Mouse (Mus musculus): ENCODE measurements around the gene Fyn. TPM values are rescaled to one million over a fixed set of nuclear protein-coding genes. Genes with fewer than 3 reads are reported as not detected.
A peak's percentile ranks its signal among the peaks of the same experiment; 100 is the strongest.

Fyn gene
- polyA plus RNA-seq, 1 experiment from 2014 or later: 61.4 TPM

DNA sequence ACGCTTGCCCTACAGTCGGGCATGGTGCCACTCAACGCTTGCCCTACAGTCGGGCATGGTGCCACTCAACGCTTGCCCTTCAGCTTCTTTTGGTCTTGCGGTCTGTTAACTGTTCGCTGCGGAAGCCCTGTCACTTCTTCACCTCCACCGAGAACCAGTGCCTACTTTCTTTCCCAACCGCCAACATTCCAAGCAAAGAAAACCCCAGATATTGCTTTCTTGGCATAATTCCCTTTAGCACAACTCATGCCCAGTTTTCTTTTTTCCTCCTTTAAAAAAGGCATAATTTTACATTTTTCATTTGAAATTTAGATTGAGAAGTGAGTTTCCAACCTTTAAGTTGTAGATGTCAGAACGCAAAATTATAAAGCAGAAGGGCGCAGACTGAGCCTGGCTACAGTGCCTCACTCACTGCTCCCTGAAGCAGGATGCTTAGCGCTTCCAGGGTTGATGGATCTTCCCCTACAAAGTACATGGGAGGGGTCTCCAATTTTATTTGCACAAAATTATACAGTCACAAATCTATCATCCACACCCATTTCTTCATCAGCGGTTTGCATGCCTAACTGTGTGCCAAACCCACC, 18.8 kb upstream of the Fyn start:
- Histone ChIP-seq H3K36me3 (ENCODE audit: poor library complexity, severe bottlenecking) (no peaks in the 10 kb centered on the region), H3K4me2 (no peak overlapping the region), H3K9me3 (replicated peaks) (no peaks in the 10 kb centered on the region), H3K4me1 (no peaks in the 10 kb centered on the region; the same call in 1 of the 2 replicates), H3K27me3 (no peaks in the 10 kb centered on the region), H3K9ac (no peak overlapping the region), H3K27ac (no peak overlapping the region), H3K4me3 (no peak overlapping the region)
- ATAC-seq: no peak
- WGBS: 95% methylated on average over 14 of the region's 14 CpGs

DNA sequence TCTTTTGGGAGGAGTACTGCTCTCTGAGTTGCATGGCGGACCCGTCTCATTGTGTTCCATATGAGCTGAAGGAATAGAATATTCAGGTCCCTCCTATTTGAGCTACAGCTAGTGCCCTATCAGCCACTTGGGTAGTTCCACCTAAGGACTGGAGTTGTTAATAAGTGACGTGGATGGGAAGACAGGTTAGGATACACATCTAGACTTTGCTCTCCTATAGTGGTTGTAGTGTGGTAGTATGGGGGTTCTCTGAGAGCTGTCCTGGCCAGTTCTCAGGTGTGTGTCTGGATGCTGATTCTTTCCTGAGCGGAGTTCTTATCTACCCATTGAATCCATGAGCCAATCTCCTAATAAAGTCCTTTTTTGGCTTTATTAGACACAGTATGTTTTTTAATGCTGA, 4.5 kb upstream of the Fyn start:
- no peak overlapping the region for H3K4me3 ChIP-seq
- no peak for ATAC-seq
- no peaks in the 10 kb centered on the region for H3K36me3 ChIP-seq (ENCODE audit: poor library complexity, severe bottlenecking)
- H3K4me1 ChIP-seq: peaks cover 9% of the 10 kb centered on the region
- no peaks in the 10 kb centered on the region for H3K27me3 ChIP-seq
- H3K9ac ChIP-seq: no peak overlapping the region
- H3K9me3 ChIP-seq (replicated peaks): no peaks in the 10 kb centered on the region
- WGBS: 94% methylated on average over 4 of the region's 4 CpGs
- no peak overlapping the region for H3K27ac ChIP-seq
- no peak overlapping the region for H3K4me2 ChIP-seq

DNA sequence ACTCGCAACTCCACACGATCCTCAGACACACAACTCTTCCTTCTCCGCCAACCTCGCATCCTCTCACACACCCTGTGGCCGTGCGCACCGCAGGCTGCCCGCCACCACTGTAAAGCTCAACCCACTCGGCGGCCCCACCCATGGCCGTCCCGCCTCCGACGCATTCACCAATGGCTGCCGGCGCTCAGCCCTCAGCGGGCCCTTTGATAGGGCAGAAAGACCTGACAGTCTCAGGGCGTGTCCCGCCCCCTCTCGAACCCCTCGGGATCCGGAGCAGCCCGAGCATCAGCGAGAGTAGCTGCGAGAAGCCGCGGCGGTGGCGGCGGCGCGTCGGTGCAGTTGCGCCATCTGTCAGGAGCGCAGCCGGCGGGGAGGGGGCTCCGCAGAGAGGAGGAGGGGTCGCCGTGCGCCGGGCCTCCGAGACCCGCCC, 862 bp downstream of the Fyn start:
- Histone ChIP-seq H3K4me3 (peak overlapping the region; percentile 99), H3K27ac (peak overlapping the region; percentile 98), H3K9ac (peak overlapping the region; percentile 100), H3K36me3 (ENCODE audit: poor library complexity, severe bottlenecking) (no peaks in the 10 kb centered on the region), H3K4me1 (peaks cover 45% of the 10 kb centered on the region), H3K4me2 (peak overlapping the region; percentile 79), H3K9me3 (replicated peaks) (no peaks in the 10 kb centered on the region), H3K27me3 (no peaks in the 10 kb centered on the region)
- under 1% methylated on average over 36 of the region's 44 CpGs for WGBS
- ATAC-seq: peak; percentile 99

DNA sequence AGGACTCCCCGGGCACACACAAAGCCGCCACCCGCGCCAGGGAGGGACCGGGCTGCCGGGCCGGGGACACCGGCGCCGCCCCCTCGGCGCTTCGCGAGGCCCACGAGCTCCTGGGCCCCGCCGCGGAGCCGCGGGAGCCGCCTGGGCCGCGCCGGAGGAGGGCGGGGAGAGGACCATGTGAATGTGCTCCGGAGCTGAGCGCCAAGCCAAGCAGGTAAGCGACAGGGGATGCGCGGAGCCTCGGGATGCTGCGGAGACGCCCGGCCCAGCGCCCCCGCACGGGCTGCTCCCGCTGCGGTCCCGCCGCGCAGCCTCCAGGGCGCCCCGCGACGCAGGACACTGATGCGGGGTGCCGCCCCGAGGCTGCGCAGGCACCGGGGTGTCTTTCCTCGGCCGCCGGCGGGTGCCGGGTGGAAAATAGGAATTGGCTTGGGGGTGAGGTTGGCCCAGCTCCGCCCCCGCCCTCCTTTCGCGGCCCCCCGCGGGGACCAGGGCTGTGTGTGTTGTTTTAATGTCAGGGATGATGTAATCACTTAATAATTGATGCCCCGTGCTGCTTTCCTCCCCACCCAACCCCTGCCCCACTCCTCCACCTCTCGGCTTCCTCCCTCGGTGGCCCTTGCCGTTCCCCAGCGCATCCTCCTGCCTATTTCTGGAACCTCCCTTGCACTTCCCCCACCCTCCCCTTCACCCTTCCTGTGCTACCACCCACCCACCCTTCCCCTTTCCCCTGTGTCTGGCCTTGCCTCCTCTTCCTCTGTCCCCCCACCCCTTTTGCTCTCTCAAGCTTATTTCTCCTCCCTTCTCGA, 1.5 kb downstream of the Fyn start:
- Histone ChIP-seq H3K9me3 (replicated peaks) (no peaks in the 10 kb centered on the region), H3K4me2 (peak overlapping the region; percentile 79), H3K4me1 (peaks cover 49% of the 10 kb centered on the region), H3K27ac (peak overlapping the region; percentile 98), H3K27me3 (no peaks in the 10 kb centered on the region), H3K4me3 (peak overlapping the region; percentile 99), H3K36me3 (ENCODE audit: poor library complexity, severe bottlenecking) (no peaks in the 10 kb centered on the region), H3K9ac (peak overlapping the region; percentile 100)
- 0% methylated on average over 31 of the region's 68 CpGs for WGBS
- ATAC-seq: peak; percentile 57

DNA sequence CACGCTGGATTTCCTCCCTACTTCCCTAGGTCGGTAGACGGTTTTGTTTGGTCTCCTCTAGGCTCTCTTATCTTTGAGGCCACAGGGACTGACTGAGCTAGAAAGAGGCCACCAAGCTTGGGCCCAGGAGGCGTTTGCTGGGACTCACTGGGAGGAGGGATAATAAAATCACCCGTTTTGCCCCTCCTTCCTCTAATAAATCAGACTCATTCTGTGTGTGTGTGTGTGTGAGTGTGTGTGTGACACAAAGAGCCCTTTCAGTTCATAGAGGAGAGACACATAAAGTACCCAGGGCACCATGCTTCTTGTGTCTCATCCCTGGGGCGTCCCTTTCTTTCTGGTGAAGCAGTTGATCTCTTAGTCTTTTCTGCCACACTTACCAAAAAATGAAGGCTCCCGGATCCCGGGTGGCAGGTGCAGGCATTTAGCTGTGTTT, 2.1 kb downstream of the Fyn start:
- no peaks in the 10 kb centered on the region for H3K27me3 ChIP-seq
- no peak; the same call in 1 of the 2 replicates for ATAC-seq
- H3K4me3 ChIP-seq: peak overlapping the region; percentile 99
- H3K4me2 ChIP-seq: peak overlapping the region; percentile 79
- H3K36me3 ChIP-seq (ENCODE audit: poor library complexity, severe bottlenecking): no peaks in the 10 kb centered on the region
- peaks cover 49% of the 10 kb centered on the region for H3K4me1 ChIP-seq
- H3K27ac ChIP-seq: peak overlapping the region; percentile 98
- H3K9me3 ChIP-seq (replicated peaks): no peaks in the 10 kb centered on the region
- H3K9ac ChIP-seq: peak overlapping the region; percentile 100
- WGBS: 2% methylated on average over 8 of the region's 8 CpGs

DNA sequence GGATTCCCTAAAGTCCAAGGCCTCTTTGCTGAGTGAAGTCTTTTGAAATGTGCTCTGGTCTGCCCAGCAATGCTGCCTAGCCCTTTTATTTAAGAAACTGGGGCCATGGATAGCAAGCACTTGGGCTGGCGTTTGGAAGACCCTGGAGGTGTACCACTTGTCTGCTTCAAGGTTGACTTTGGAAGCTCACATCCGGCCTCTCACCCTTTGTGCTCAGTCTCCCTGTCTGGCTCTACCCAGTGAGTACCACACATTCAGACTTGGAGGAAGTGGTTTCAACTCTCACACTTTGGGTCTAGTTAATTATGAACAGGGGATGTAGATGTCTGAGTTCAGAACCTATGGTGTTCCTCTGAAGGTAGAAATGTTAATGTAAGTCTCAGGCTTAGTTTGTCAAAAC, 2.8 kb downstream of the Fyn start:
- no peaks in the 10 kb centered on the region for H3K27me3 ChIP-seq
- peak overlapping the region; percentile 99 for H3K4me3 ChIP-seq
- H3K27ac ChIP-seq: peak overlapping the region; percentile 98
- H3K9ac ChIP-seq: peak overlapping the region; percentile 100
- WGBS: 46% methylated on average over 2 of the region's 2 CpGs
- H3K4me1 ChIP-seq: peaks cover 56% of the 10 kb centered on the region
- no peaks in the 10 kb centered on the region for H3K9me3 ChIP-seq (replicated peaks)
- no peak for ATAC-seq
- no peaks in the 10 kb centered on the region for H3K36me3 ChIP-seq (ENCODE audit: poor library complexity, severe bottlenecking)
- H3K4me2 ChIP-seq: peak overlapping the region; percentile 79

DNA sequence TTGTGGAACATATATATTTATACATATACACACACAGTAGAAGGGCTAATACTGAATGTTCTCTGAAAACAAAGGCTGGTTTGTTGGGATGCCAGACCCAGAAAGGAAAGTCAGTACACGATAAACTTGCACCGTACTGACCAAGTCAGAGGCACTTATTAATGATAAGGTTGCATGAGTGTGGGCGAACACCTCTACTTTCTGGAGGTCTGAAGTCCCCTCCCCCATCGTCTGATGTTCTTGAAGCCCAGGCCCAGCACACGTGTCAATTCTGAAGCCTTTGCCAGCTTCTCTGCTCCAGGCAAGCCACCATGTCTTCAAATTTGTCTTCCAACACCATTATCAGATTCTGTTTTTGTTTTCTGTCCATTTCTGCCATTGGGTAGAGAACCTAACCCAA, 3.3 kb downstream of the Fyn start:
- H3K36me3 ChIP-seq (ENCODE audit: poor library complexity, severe bottlenecking): no peaks in the 10 kb centered on the region
- no peaks in the 10 kb centered on the region for H3K27me3 ChIP-seq
- H3K9me3 ChIP-seq (replicated peaks): no peaks in the 10 kb centered on the region
- 91% methylated on average over 5 of the region's 5 CpGs for WGBS
- peak overlapping the region; percentile 99 for H3K4me3 ChIP-seq
- peaks cover 61% of the 10 kb centered on the region for H3K4me1 ChIP-seq
- peak overlapping the region; percentile 79 for H3K4me2 ChIP-seq
- H3K27ac ChIP-seq: no peak overlapping the region
- H3K9ac ChIP-seq: no peak overlapping the region
- ATAC-seq: no peak

DNA sequence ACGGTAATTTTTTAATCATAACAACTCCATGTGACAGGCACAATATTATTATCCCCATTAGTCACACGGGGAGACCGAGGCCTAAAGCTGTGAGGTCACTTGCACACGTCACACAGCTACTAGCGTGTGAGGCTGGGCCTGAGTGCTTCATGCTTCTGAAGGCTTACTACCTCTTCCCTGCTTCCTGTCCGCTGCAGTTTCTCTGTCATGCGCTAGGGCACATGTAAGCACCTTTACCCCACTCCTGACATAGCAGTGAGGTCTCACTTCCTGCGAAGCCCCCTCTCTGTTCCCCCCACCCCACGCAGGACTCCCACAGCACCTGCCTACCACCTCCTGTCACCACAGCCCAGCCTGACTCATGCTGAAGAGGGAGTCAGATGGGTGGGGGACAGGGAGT, 8.0 kb downstream of the Fyn start:
- no peak overlapping the region for H3K4me3 ChIP-seq
- ATAC-seq: no peak
- no peaks in the 10 kb centered on the region for H3K9me3 ChIP-seq (replicated peaks)
- H3K27ac ChIP-seq: no peak overlapping the region
- H3K36me3 ChIP-seq (ENCODE audit: poor library complexity, severe bottlenecking): no peaks in the 10 kb centered on the region
- H3K4me2 ChIP-seq: no peak overlapping the region
- WGBS: 83% methylated on average over 9 of the region's 9 CpGs
- peaks cover 69% of the 10 kb centered on the region for H3K4me1 ChIP-seq
- no peaks in the 10 kb centered on the region for H3K27me3 ChIP-seq
- no peak overlapping the region for H3K9ac ChIP-seq

DNA sequence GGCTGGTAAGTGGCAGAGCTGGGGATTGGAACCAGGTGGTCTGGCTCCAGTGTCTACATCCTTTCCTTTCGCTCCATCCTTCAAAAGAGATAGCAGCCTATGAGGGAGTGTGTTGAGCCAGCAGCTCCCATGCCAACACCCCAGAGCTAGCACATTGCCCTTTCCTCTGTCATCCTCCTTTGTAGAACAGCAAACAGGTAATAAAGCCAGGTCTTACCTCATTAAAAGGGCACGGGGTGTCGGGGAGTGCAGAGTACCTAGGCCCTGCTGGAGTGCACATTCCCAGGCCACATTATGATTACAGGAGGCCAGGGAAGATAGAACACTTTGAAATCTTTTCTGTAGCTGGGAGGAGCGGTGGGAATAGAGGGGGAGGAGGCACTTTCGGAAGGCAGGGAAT, 8.6 kb downstream of the Fyn start:
- no peak overlapping the region for H3K9ac ChIP-seq
- no peak for ATAC-seq
- no peaks in the 10 kb centered on the region for H3K27me3 ChIP-seq
- no peak overlapping the region for H3K4me3 ChIP-seq
- peaks cover 64% of the 10 kb centered on the region for H3K4me1 ChIP-seq
- H3K27ac ChIP-seq: no peak overlapping the region
- no peaks in the 10 kb centered on the region for H3K9me3 ChIP-seq (replicated peaks)
- WGBS: 82% methylated on average over 5 of the region's 5 CpGs
- H3K4me2 ChIP-seq: no peak overlapping the region
- H3K36me3 ChIP-seq (ENCODE audit: poor library complexity, severe bottlenecking): no peaks in the 10 kb centered on the region

DNA sequence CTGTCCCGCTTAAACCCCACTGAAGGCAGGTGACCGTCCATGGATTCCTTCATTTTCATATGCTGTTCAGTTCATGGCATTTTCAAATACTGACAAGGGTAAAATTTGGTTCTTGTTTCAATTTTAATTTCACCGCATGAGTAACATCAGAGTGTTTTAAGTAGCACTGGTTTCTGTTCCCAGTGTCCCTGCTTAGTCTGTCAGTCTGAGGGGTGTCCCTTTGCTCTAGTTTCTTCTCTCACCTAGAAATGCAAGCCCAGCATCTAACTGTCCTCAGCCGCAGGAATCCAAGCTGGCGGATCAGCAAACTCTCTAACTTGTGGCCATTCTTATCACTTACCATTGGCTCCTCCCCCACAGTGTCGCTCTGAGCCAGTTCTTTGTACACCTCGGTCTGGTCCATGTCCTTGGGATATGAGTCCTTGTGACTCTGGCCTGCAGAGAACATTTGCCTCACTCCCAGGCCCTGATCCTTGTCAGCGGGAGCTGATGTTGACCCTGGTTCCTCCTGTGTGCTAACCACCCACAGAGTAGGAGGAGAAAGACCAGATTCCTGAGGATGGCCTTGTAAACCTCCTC, 9.5 kb downstream of the Fyn start:
- ATAC-seq: no peak
- no peaks in the 10 kb centered on the region for H3K36me3 ChIP-seq (ENCODE audit: poor library complexity, severe bottlenecking)
- no peak overlapping the region for H3K4me2 ChIP-seq
- peaks cover 62% of the 10 kb centered on the region for H3K4me1 ChIP-seq
- no peak overlapping the region for H3K27ac ChIP-seq
- H3K9ac ChIP-seq: no peak overlapping the region
- no peaks in the 10 kb centered on the region for H3K27me3 ChIP-seq
- 86% methylated on average over 8 of the region's 8 CpGs for WGBS
- no peak overlapping the region for H3K4me3 ChIP-seq
- H3K9me3 ChIP-seq (replicated peaks): no peaks in the 10 kb centered on the region

DNA sequence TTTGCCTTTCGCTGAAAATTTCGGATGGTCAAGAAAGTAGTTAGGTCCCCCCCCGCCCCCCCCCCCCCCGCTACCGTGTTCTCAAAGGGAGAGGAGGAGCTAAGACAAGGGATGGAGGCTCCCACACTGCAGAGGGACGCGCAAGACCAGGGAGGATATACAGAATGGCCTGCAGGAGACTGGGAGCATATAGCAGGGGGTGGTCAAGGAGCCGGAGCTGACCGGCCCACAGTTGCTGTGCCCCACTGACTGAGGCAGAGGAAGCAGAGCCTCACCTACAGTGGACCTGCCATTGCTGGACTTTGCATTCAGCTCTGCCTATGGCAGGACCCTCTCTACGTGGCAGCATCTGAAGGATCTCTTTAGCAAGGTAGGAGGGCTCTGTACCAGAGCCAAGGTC, 10.6 kb downstream of the Fyn start:
- H3K4me1 ChIP-seq: peaks cover 59% of the 10 kb centered on the region

DNA sequence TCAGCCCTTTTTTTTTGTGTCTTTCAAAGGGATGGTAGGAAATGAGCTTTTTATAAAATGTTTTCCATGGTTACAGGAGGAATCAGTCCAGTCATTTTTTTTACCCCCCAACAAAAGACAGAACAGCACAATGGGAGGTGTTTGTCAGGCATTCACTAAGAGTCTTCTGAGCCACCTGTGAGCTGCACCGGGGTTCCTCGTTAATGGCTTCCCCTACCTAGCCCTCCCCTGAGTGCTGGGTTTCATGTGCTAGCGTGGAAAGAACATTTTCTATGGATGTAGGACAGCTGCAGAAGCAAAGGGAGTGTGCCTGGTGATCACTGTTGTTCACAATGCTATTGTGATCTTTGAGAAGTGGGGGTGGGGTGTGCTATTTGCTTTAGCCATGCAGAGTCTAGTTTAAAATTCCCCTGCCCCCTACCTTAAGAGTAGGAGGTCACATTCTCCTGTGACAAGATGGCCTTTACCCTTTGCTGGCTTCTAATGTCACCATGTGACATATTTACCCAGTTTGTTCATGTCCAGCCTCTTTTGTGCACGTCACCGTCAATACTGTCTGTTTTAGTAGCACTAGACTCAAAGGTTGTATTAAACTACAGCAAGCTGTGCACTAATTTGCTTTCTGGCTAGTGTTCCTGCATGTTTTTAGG, 11.2 kb downstream of the Fyn start:
- no peak overlapping the region for H3K4me3 ChIP-seq
- no peaks in the 10 kb centered on the region for H3K9me3 ChIP-seq (replicated peaks)
- no peak overlapping the region for H3K9ac ChIP-seq
- H3K27me3 ChIP-seq: no peaks in the 10 kb centered on the region
- H3K4me1 ChIP-seq: peaks cover 63% of the 10 kb centered on the region
- WGBS: 32% methylated on average over 5 of the region's 5 CpGs
- H3K4me2 ChIP-seq: no peak overlapping the region
- H3K36me3 ChIP-seq (ENCODE audit: poor library complexity, severe bottlenecking): no peaks in the 10 kb centered on the region
- no peak overlapping the region for H3K27ac ChIP-seq
- peak; percentile 61; the same call in 1 of the 2 replicates for ATAC-seq

More for the DNA sequence above, 10.6 kb downstream of the Fyn start:
- 56% methylated on average over 10 of the region's 10 CpGs for WGBS
- no peak overlapping the region for H3K4me3 ChIP-seq
- no peak overlapping the region for H3K9ac ChIP-seq
- ATAC-seq: peak; percentile 42; the same call in 1 of the 2 replicates
- H3K36me3 ChIP-seq (ENCODE audit: poor library complexity, severe bottlenecking): no peaks in the 10 kb centered on the region
- no peaks in the 10 kb centered on the region for H3K9me3 ChIP-seq (replicated peaks)
- no peaks in the 10 kb centered on the region for H3K27me3 ChIP-seq
- H3K27ac ChIP-seq: 0 out of 2 replicates have a peak overlapping the region, but pooled peaks have one; percentile 14
- H3K4me2 ChIP-seq: no peak overlapping the region; the same call in 1 of the 2 replicates

All from forebrain, embryonic 13.5 days (tissue).